Mouse (Mus musculus): ENCODE measurements around the gene Ppp1r12c. TPM values are rescaled to one million over a fixed set of nuclear protein-coding genes. Genes with fewer than 3 reads are reported as not detected.
"Not testable (repeated sequence)": the region's sequence is repeated elsewhere in the genome, so short reads cannot be mapped to it uniquely, and the experiment has no call there.

Gene Ppp1r12c
- total RNA-seq (2015) (106 and 134 TPM in 2 replicates), total RNA-seq (2017) (146 and 169 TPM in 2 replicates)

DNA sequence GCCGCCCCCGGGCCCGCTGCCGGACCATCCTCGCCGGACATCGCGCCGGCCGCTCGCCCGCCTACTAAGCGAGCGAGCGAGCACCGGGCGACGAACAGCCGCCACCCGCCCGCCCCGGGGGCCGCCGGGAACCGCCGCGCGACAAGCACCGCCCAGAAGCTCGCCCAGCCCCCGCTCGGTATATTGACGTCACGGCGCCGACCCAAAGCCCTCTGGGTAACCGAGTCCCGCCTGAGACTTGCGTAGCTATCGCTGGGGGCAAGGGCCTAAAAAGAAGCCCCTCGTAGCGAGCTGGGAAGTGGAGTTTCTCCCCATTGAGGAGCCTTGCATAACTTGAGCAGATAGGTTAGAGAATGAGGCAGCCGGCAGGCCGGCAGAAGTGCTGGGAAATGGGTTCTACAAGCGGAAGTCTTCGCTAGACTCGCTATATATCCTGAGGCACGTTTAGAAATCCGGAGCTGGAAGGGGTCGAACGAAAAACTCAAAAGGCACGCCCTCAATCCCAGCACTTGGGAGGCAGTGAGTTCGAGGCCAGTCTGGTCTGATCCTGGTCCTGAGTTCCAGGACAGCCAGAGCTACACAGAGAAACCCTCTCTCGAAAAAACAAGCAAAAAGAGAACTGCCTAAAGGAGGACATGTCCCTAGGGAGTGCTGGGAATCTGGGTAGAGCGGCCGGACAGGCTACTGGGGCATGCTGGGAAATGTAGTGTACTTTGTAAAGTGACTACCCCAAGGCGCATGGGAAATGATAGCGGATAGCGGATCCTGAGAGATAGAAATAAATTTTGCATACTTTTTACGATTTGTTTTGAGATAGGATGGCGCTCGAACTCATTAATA lies at the start of gene Ppp1r12c:
Ppp1r12c (minus strand) TSS at position 123 of the 840 bp plus-strand sequence.
- peak; percentile 80 for ATAC-seq (ENCODE audit: poor library complexity, severe bottlenecking)

DNA sequence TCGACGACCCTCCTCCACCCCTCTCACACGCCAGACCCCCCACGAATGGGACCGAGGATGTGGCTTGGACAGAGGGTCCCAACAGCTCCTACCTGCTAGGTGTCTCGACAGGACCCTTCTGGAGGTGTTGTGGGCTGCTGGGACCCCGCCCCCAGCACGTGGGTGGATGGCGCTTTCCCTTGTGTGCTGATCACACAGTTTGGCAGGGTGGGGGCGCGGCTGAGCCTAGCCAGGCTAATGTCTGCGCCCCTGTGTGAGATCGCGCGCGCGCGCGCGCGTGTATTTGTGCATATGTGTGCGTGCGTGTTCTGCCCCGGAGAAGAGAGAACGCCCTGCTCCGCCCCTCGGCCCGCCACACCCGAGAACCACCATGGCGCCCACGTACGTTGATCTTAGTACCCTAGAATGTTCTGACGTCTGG lies 45.8 kb upstream of the Ppp1r12c start, which contains the start of gene Syt5:
Syt5 (minus strand) TSS at position 321 of the 421 bp plus-strand sequence.
- ATAC-seq (ENCODE audit: poor library complexity, severe bottlenecking) = no peak

DNA sequence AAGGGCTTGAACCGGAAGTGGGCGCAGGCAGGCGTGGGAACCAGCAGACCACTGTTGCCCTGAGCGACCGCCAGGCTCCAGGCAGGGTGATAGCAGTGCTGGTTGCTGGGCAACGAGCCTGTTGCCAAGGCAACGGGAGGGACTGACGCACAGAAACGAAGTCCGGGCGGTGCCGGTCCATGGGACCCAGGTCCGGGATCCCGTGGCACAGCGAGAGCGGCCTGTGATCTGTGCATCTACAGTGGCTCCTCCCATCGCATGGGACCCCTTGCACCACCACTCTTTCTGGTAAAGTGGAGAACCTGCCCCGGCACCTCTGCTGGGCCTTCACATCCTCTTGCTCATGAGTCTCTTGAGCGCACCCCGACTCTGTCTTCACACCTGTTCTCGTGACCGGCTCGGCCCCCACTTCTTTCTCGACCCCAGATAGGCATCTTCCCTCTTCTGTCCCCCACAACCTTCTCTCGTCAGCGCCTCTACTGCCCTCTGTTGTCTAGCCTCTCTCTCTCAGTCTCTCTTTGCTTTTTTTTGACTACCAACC lies 45.2 kb upstream of the Ppp1r12c start:
- ATAC-seq (ENCODE audit: poor library complexity, severe bottlenecking) = no peak

- ATAC-seq (ENCODE audit: poor library complexity, severe bottlenecking) = no peak
Measured at GRCm38 (mm10) chr7:4546050-4546449, 44.6 kb upstream of the Ppp1r12c start.

- ATAC-seq (ENCODE audit: poor library complexity, severe bottlenecking) = no peak
Measured at GRCm38 (mm10) chr7:4542013-4542412, 40.5 kb upstream of the Ppp1r12c start.

- ATAC-seq (ENCODE audit: poor library complexity, severe bottlenecking) = no peak
Measured at GRCm38 (mm10) chr7:4541344-4541743, 39.9 kb upstream of the Ppp1r12c start.

- ATAC-seq (ENCODE audit: poor library complexity, severe bottlenecking) = no peak
Measured at GRCm38 (mm10) chr7:4539019-4539418, 37.5 kb upstream of the Ppp1r12c start.

- ATAC-seq (ENCODE audit: poor library complexity, severe bottlenecking) = no peak
Measured at GRCm38 (mm10) chr7:4537181-4537580, 35.7 kb upstream of the Ppp1r12c start.

GRCm38 (mm10) chr7:4536369-4536768 lies 34.9 kb upstream of the Ppp1r12c start:
- no peak for ATAC-seq (ENCODE audit: poor library complexity, severe bottlenecking)

DNA sequence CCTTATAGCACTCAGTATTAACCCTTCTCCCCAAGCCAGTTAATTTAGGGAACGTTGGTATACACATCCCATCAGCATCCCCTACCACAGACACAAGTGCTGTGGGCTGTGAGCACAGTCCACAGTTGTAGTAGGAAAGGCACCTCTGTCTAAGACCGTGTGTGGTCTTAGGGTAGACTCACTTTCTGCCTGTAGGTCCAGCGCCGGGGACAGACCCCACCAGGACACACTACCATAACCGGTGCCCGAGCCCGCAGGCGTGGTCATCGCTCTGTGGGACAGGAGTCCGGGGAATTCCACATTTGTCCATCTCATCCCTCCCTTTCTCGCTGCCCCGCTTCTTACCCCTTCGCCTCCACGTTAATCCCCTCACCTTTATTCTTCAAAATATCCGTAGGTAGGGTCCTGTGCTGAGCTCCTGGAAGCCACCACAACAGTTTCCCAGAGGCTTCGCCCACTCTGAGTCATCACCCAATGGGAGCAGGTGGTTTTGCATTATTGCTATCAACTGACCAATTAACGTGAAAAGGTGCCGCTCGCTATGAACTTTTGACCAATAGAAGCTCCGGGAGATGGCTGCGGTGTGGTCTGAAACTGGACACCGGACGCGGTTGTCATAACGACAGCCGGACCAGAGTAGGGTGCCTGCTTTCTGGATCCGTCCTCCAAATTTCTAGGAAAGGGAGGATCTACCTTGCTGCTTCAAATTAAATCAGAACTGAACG lies 30.7 kb upstream of the Ppp1r12c start, which contains the start of gene Dnaaf3:
Dnaaf3 (minus strand) TSS at position 449 of the 725 bp plus-strand sequence.
- ATAC-seq (ENCODE audit: poor library complexity, severe bottlenecking) = peak; percentile 56

- ATAC-seq (ENCODE audit: poor library complexity, severe bottlenecking) = not testable (repeated sequence)
Measured at GRCm38 (mm10) chr7:4530166-4530565, 28.7 kb upstream of the Ppp1r12c start.

GRCm38 (mm10) chr7:4527302-4527689 lies 25.8 kb upstream of the Ppp1r12c start:
- ATAC-seq (ENCODE audit: poor library complexity, severe bottlenecking) = no peak

DNA sequence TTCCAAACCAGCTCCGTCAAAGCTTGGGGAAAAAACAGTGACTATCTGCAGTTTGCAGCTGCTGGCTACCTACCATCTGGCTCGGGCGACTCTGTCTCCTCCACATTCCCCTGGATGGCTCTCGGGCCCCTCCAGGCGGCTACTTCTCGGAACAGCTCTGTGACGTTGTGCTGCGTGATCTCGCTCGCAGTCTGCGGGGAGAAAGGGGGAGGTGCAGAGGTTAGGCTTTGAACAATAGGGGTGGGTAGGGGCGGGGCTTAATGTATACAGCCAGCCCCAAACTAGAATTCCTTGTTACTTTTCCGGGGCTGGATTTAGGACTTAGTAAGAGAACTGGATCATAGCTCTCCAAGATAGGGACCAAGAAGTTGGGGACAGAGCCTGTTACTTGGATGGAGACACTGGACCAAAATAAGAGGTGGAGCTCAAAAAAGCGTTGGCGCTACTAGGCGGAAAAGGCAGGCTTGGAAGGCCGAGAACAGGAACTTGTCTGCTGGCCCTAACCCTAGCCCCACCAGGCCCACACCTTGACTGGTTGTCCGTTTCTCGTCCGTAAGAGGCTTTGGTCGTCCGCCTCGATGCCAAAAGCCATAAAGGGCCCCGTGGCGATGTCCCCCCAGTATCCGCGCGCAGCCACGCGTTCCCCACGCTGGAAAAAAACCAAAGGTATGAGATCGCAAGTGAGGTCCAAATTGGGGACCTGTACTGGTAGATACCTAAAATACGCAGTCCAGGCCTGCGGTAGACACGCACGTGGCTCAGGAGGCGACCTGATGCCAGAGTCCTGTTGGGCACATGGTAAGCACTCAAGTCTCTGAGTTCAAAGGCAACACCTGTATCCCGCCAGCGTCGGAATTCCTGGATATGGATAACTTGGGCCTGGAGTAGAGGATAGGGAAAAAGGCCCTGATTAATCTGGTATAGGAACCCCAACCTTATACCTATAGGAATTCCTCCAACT lies 25.1 kb upstream of the Ppp1r12c start:
- ATAC-seq (ENCODE audit: poor library complexity, severe bottlenecking) = peak; percentile 96

DNA sequence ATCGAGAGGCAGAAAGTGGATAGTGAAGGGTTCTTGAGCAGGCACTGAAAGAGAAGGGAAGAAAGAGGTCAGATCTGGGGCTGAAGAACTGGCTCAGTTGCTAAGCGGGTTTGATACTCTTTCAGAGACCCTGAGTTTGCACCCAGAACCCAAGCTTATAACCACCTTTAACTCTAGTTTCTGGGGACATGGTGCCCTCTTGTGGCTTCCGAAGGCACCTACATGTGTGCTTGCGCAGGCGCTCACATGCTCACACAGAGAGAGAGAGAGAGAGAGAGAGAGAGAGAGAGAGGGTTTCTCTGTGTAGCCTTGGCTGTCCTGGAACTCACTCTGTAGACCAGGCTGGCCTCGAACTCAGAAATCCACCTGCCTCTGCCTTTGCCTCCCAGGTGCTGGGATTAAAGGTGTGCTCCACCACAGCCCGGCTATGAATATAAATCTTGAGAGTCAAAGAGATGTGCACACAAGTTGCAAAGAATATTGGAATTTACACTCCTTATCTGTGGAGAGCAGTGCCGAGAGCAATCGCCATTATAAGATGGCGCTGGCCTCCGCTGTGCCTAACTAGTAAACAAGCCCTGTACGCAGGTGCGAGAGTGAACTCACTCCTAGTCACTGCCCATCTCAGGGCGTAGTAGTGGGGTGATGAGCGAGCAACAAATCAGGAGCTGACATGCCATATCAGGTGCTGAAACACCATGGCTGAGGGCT lies 22.9 kb upstream of the Ppp1r12c start, which contains the start of gene Tnni3:
Tnni3 (minus strand) TSS at position 18 of the 711 bp plus-strand sequence.
- peak; percentile 64 for ATAC-seq (ENCODE audit: poor library complexity, severe bottlenecking)

DNA sequence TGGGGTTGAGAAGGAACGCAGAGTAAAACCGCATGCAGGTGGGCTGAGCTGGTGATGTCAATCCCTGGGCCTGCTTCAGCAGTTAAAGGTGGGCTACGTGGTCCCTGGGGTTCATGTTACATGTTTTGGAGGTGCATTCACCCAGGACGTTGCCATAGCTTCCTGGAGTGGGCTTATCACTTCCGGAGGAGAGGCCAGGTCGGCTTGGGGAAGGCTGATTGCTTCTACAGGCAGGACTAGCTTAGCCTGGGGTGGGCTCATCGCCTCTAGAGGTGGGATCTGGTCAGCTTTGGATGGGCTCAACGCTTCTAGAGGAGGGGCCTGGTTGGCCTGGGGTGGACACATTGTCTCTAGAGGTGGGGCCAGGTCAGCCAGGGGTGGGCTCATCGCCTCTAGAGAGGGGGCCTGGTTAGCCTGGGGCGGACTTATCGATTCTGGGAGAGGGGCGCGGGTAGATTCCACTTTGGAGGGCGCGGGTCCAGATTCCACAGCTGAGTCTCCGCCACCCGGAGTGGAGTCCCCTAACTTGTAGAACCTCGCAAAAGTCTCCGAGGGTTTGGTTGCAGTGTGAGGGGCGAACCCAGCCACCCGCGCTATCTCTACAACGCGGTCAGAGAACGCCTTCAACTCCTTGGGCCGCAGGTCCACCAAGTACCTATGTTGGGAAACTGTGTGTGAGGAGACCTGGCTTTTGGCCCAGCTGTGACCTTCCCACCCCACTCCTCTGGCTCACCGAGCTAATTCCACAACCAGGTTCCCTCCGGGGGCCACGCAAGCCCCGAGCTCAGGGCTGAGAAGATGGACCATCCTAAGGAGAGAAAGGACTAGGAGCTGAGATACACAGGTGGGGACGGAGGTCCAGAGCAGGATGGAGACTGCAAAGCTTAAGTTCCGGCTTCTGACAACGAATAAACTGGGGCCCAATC lies 22.0 kb upstream of the Ppp1r12c start:
- ATAC-seq (ENCODE audit: poor library complexity, severe bottlenecking) = no peak

DNA sequence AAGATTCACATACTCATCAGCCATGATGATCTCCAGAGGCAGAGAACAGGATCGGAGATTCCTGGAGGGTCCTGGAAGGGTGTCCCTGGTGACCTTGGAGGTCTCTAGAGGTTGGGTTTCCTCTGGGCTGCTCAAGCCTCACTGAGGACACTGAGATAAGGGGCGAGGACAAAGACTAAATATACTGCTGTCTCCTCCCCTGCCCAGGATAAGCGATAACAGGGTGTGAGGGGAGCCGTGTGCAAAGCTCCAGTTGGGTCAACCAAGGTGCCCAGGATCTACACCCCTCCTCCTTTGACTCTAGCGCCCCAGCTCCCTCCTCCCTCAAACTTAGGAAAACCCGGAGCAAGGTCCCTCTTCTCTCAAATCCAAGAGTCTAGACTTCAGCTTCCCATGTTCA lies 20.8 kb upstream of the Ppp1r12c start:
- ATAC-seq (ENCODE audit: poor library complexity, severe bottlenecking) = no peak

DNA sequence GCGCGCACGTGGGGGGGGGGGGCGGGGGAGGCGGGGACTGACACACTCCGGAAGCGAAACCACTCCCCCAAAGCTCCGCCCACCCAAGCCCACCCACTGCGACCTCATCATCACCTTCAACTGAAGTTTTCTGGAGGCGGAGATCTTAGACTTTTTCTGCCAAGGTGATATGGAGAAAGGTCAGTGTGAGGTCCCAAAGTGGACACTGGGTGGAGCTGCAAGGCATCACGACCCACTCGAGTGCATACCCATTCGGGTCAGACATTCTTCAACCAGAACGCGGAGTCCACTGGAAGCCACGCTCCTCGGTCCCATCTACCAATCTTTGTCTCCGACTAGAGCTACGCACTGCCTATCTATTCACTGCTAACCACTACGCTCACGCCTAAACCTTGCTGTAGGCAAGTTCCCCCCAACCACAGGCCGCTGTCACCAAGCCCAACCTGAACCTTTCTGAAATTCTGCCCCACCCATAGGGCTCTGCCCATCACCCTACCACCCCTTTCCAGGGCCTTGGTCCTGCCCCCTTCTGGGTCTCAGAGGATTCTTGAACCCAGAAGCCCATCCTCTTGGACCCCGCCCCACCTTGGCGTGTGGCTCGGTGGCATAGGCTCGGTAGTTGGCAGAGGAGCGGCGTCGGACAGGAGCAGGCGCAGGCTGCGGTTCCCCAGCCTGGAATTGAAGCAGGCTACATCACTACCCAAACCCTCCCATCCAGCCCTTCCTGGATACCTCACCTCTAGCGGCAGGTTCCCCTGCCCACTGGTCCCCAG lies 19.9 kb upstream of the Ppp1r12c start:
- ATAC-seq (ENCODE audit: poor library complexity, severe bottlenecking) = no peak

DNA sequence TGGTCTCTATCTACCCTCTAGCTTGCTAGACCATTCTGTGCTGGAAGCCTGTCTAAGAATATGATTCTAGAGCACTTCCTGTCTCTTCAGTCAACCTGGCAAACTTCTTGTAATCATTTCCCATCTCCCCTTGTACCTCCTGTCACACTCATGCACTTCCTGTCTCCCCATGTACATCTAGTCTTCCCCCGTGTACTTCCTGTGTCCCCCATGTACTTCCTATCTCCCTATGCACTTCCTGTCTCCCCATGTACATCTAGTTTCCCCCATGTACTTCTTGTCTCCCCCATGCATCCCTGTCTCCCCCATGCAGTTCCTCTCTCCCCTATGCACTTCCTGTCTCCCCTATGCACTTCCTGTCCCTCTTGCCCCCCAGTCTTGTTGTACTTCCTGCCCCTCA lies 17.0 kb upstream of the Ppp1r12c start:
- ATAC-seq (ENCODE audit: poor library complexity, severe bottlenecking) = no peak; the same call in 1 of the 2 replicates
